Comparison of ENCODE assay signal across 8 mouse cellular contexts in the genomic region with DNA sequence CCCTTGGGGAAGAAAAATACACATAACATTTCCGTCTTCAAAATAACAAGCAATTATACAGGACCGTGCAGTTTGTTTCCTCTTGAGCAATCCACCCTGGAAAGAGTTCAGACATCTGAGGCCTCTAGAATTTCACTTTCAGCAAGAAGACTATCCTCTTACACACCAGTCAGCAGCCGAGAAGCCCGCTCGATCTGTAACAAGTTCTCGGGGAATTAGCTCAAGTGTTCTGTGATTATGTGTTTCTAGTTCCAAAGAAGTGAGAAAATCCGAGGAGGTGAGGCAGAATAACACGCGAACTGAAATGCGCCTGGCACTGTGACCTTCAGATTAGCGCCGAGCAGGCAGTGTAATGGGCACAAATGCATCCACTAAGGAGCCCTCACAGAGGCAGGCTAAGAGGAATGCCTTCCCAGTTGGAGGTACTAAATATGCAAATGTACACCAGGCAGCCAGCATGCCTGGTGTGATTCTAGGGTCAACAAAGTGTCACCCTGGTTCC.
DNase-seq lines count a peak whose midpoint lies in the region; ATAC-seq and TF ChIP-seq lines count a peak whose summit lies in the region.

No protein-coding gene starts in this region.

- 0 out of 2 replicates have a peak, but pooled peaks have one; percentile 23 for TF ChIP-seq EP300 in lung, postnatal 0 days (IDR thresholded peaks at IDR 0.05)

- peak; percentile 49; the same call in 1 of the 2 replicates for ATAC-seq in hindbrain, embryonic 12.5 days (ENCODE audit: low FRiP score)
- ATAC-seq in lung, postnatal 0 days, result peak; percentile 61

- H3K27ac ChIP-seq in hindbrain, embryonic 12.5 days, result peak overlapping the region; percentile 26
- H3K27ac ChIP-seq in lung, postnatal 0 days (ENCODE audit: low read length), result peak overlapping the region; percentile 58; the same call in 1 of the 2 replicates

- no peaks in the 10 kb centered on the region for H3K9me3 ChIP-seq in hindbrain, embryonic 12.5 days (replicated peaks)
- no peaks in the 10 kb centered on the region for H3K9me3 ChIP-seq in lung, postnatal 0 days (ENCODE audit: low read length)

- H3K36me3 ChIP-seq in hindbrain, embryonic 12.5 days, result no peaks in the 10 kb centered on the region
- no peaks in the 10 kb centered on the region for H3K36me3 ChIP-seq in lung, postnatal 0 days (ENCODE audit: insufficient read depth, low read length)

- 37% methylated on average over 12 of the region's 12 CpGs for WGBS in hindbrain, embryonic 12.5 days
- 30% methylated on average over 12 of the region's 12 CpGs for WGBS in lung, postnatal 0 days

- H3K4me2 ChIP-seq in hindbrain, embryonic 12.5 days (replicated peaks), result no peak overlapping the region
- H3K4me2 ChIP-seq in lung, postnatal 0 days (replicated peaks; ENCODE audit: low read depth, low read length), result 0 out of 2 replicates have a peak overlapping the region, but pooled peaks have one; percentile 5

- H3K27me3 ChIP-seq in hindbrain, embryonic 12.5 days, result no peaks in the 10 kb centered on the region
- no peaks in the 10 kb centered on the region for H3K27me3 ChIP-seq in lung, postnatal 0 days (replicated peaks; ENCODE audit: insufficient read depth, low read length)

- DNase-seq in ovary, adult 18-20 months (ENCODE audit: low spot score), result peak; percentile 37
- no peak for DNase-seq in ovary, postnatal 36 days (ENCODE audit: low spot score)
- peak; percentile 85 for DNase-seq in gastrocnemius, adult 18-20 months (ENCODE audit: low spot score)
- peak; percentile 82 for DNase-seq in lung, postnatal 0 days (ENCODE audit: low spot score)
- DNase-seq in layer of hippocampus, adult 11-12 months (ENCODE audit: low spot score), result no peak
- no peak for DNase-seq in layer of hippocampus, postnatal 25 days (ENCODE audit: extremely low spot score in 1 of 2, low spot score in 1 of 2)
- DNase-seq in cerebellum, postnatal 36 days, result no peak

- H3K9ac ChIP-seq in hindbrain, embryonic 12.5 days, result no peak overlapping the region
- no peak overlapping the region for H3K9ac ChIP-seq in lung, postnatal 0 days (replicated peaks; ENCODE audit: low read depth)

- H3K4me3 ChIP-seq in hindbrain, embryonic 12.5 days, result no peak overlapping the region
- no peak overlapping the region for H3K4me3 ChIP-seq in lung, postnatal 0 days (ENCODE audit: low read depth, low read length)

- TF ChIP-seq CTCF in lung, postnatal 0 days (IDR thresholded peaks at IDR 0.05), result no peak

- H3K4me1 ChIP-seq in hindbrain, embryonic 12.5 days, result peaks cover 17% of the 10 kb centered on the region; the same call in 1 of the 2 replicates
- peaks cover 3% of the 10 kb centered on the region; the same call in 1 of the 2 replicates for H3K4me1 ChIP-seq in lung, postnatal 0 days (ENCODE audit: insufficient read depth, low read depth, low read length)

Comparison
In these comparisons a context has a peak if more than half of its experiments do, and no peak if none do; other contexts are left out.
1. DNase-seq: peak in ovary, adult 18-20 months (single experiment), gastrocnemius, adult 18-20 months (single experiment) and lung, postnatal 0 days (single experiment); none in ovary, postnatal 36 days (single experiment), layer of hippocampus, adult 11-12 months (single experiment), layer of hippocampus, postnatal 25 days (0 of 2) and cerebellum, postnatal 36 days (0 of 2).